Mouse (Mus musculus) liver, adult 2 months (tissue): Measurements from ENCODE around the gene Gm43191.

Source experiments
- CTCF ChIP-seq: fragments of 200-500 bp; IDR thresholded peaks from 2 replicates; pipeline ENCODE4 v1.5.1; 2011; ENCODE audit warnings: low read depth, low read length, control low read depth
- POLR2A ChIP-seq: fragments of 200-500 bp; IDR thresholded peaks from 2 replicates; pipeline ENCODE4 v1.6.1; 2011; ENCODE audit warnings: low read length, control low read depth; ENCODE audit not compliant: insufficient read depth; ENCODE audit errors: extremely low read depth

- TF ChIP-seq POLR2A (no peak), CTCF (no peak)
Observed at GRCm38 (mm10) chr3:116614295-116614892, 66.7 kb downstream of the Gm43191 start, which contains the start of gene Trmt13.
